Mouse (Mus musculus) left cerebral cortex, postnatal 4 days (tissue): ENCODE data around the gene Carns1. TPM values are rescaled to one million over a fixed set of nuclear protein-coding genes. Genes with fewer than 3 reads are reported as not detected.
"Not testable (repeated sequence)": the region's sequence is repeated elsewhere in the genome, so short reads cannot be mapped to it uniquely, and the experiment has no call there.

Experiments used
- DNase-seq: peaks from one replicate; pipeline ENCODE4 v3.0.0-alpha.2; 2022
- intact Hi-C: fragments of 180-260 bp; cut with DNase I; formaldehyde crosslinking; loops from one replicate; pipeline ENCODE4 v1.15.1; 2025
- total RNA-seq, 2 experiments: library from RNA; stranded (reverse); gene quantifications; 2 replicates each; pipeline ENCODE4 v1.2.3; 2021

The Carns1 gene
- total RNA-seq, 2 experiments from 2014 or later, result 2.4 to 3.1 TPM

- DNase-seq, result no peak
- intact Hi-C loops, result no loop called here
Measured at GRCm38 (mm10) chr19:4136463-4136862, 38.8 kb downstream of the Carns1 start.

- DNase-seq, intact Hi-C loops: not testable (repeated sequence)
Measured at GRCm38 (mm10) chr19:4135963-4136345, 39.3 kb downstream of the Carns1 start.

- intact Hi-C loops, result not testable (repeated sequence)
Measured at GRCm38 (mm10) chr19:4135229-4135962, 39.9 kb downstream of the Carns1 start.

GRCm38 (mm10) chr19:4134354-4134753 lies 40.9 kb downstream of the Carns1 start:
- DNase-seq, result no peak
- intact Hi-C loops, result no loop called here

More at GRCm38 (mm10) chr19:4135229-4135962, 39.9 kb downstream of the Carns1 start:
- DNase-seq, result not testable (repeated sequence)

- DNase-seq, result no peak
- intact Hi-C loops, result no loop called here
Measured at GRCm38 (mm10) chr19:4131768-4132167, 43.5 kb downstream of the Carns1 start.

- intact Hi-C loops, result no loop called here
- DNase-seq, result no peak
Measured at GRCm38 (mm10) chr19:4131075-4131474, 44.2 kb downstream of the Carns1 start.

- no peak for DNase-seq
- intact Hi-C loops, result no loop called here
Measured at GRCm38 (mm10) chr19:4130106-4130505, 45.2 kb downstream of the Carns1 start.

GRCm38 (mm10) chr19:4129462-4129861 lies 45.8 kb downstream of the Carns1 start:
- no peak for DNase-seq

GRCm38 (mm10) chr19:4126759-4127495 lies 48.4 kb downstream of the Carns1 start:
- intact Hi-C loops, result no loop called here
- DNase-seq, result no peak

More at GRCm38 (mm10) chr19:4129462-4129861, 45.8 kb downstream of the Carns1 start:
- intact Hi-C loops, result no loop called here

GRCm38 (mm10) chr19:4125741-4126696 lies 49.3 kb downstream of the Carns1 start, which contains the start of gene Aip:
Gene Aip, minus strand, starts transcription at chr19:4125858.
- intact Hi-C loops, result no loop called here
- DNase-seq, result peak; percentile 99

GRCm38 (mm10) chr19:4125268-4125667 lies 50.0 kb downstream of the Carns1 start:
- DNase-seq, intact Hi-C loops: not testable (repeated sequence)

GRCm38 (mm10) chr19:4124432-4124831 lies 50.8 kb downstream of the Carns1 start:
- intact Hi-C loops, result no loop called here
- no peak for DNase-seq

GRCm38 (mm10) chr19:4122411-4123370 lies 52.6 kb downstream of the Carns1 start:
- DNase-seq, result no peak
- intact Hi-C loops, result no loop called here

- DNase-seq, intact Hi-C loops: not testable (repeated sequence)
Measured at GRCm38 (mm10) chr19:4121896-4122295, 53.4 kb downstream of the Carns1 start.

GRCm38 (mm10) chr19:4121097-4121805 lies 54.0 kb downstream of the Carns1 start:
- intact Hi-C loops, result no loop called here
- DNase-seq, result peak; percentile 98

- no peak for DNase-seq
- intact Hi-C loops, result no loop called here
Measured at GRCm38 (mm10) chr19:4120496-4120895, 54.8 kb downstream of the Carns1 start.

GRCm38 (mm10) chr19:4119716-4120487 lies 55.4 kb downstream of the Carns1 start:
- intact Hi-C loops, result no loop called here
- DNase-seq, result no peak

GRCm38 (mm10) chr19:4118350-4118749 lies 56.9 kb downstream of the Carns1 start:
- intact Hi-C loops, result no loop called here
- DNase-seq, result no peak
